Mouse (Mus musculus): ENCODE results near the gene Pilrb2.

Gene Pilrb2

DNA sequence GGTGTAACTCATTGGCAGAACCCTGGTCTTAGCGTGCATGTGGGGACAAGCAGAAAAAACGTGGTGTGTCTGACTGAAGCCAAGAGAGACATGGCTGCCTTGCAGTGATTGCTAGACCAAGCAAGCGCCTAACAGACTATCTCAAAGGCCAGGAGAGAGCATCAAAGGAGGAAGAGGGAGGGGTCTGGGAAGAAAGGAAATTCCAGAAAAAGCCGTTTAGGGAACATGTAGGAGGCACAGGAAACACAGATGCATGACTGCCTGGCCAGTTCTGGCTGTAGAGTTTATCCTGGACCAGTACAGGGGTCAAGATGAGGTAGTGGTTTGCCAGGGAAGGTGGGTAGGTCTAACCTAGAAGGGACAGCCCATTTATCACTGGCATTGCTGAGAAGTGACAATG, 38.1 kb downstream of the Pilrb2 start:
- DNase-seq (ENCODE audit: low read depth in 2 of 2, low spot score in 2 of 2): no peak

DNA sequence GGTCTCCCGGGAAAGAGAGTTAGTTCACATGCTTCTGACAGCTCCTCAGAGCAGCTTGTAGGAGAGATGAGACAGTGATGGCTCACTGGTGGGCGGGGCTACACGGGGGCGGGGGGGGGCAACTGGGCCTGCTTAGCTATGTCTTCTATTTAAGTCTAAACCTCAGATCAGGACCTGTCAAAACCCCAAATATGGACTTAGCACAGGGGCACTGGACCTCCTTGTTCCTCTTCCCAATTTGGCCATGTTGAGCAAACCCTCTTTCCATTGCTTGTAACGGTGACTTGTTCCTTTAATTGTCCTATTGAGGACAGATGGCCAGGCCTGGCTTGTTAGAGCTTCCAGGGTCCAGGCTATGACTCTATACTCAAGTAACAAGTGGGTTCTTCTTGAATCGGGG, 40.1 kb downstream of the Pilrb2 start:
- DNase-seq (ENCODE audit: low read depth in 2 of 2, low spot score in 2 of 2): no peak

- no peak for DNase-seq (ENCODE audit: low read depth in 2 of 2, low spot score in 2 of 2)
These were observed 40.5 kb downstream of the Pilrb2 start for GRCm38 (mm10) chr5:137831106-137831505.

GRCm38 (mm10) chr5:137830238-137830637, 41.4 kb downstream of the Pilrb2 start:
- DNase-seq (ENCODE audit: low read depth in 2 of 2, low spot score in 2 of 2): no peak

GRCm38 (mm10) chr5:137828694-137829093, 42.9 kb downstream of the Pilrb2 start:
- DNase-seq (ENCODE audit: low read depth in 2 of 2, low spot score in 2 of 2): no peak

DNA sequence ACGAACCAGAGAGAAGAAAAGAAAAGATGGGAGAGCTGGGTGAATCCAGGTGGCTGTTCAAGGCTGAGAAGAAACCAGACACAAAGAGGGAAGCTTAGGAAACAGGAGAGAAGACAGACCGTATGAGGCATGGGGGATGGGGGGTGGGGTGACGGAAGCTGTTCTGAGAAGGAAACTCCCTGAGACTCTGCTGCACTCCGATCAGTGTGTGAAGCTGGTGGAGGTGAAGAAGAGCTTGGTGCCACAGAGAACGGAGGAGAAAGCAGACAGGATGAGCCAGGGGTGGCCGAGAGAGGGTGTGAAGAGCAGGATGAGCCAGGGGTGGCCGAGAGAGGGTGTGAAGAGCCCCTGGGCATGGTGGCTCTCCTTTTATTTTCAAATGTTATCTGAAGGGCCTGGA, 45.2 kb downstream of the Pilrb2 start:
- DNase-seq (ENCODE audit: low read depth in 2 of 2, low spot score in 2 of 2): no peak

DNA sequence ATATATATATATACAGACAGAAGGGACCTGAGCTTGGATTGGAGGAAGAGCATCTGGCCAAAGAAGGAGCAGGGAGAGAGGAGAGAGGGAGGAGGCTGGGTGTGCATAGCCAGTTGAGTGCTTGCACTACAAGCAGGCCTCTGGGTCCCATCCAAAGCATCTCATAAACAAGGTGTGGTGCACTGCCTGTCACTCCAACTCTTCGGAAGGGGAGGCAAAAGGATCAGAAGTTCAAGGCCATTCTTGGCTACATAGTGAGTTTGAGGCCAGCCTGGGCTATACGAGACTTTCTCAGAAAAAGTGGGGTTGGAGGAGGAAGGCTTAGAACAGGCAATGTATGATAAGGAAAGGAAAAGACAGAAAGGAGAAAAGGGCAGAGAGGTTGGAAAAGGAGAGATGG, 45.6 kb downstream of the Pilrb2 start:
- DNase-seq (ENCODE audit: low read depth in 2 of 2, low spot score in 2 of 2): no peak

DNA sequence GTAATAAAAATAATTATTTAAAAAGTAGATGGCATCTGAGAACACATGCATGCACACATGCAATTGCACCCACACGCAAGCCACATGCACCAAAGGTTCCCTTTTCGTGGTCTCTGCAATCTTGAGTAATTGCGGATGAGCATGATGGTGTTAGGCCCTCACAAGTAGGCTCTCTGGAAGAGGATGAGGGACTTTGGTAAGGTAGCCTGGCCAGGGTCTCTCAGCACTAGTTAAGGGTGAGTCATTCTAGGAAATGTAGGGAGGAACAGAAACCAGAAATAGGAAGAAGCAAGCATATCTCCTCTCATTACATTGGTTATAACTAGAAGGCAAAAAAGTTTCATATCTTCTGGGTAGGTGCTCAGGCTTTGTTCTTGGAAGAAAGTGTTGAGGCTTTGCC, 46.6 kb downstream of the Pilrb2 start:
- no peak for DNase-seq (ENCODE audit: low read depth in 2 of 2, low spot score in 2 of 2)

DNA sequence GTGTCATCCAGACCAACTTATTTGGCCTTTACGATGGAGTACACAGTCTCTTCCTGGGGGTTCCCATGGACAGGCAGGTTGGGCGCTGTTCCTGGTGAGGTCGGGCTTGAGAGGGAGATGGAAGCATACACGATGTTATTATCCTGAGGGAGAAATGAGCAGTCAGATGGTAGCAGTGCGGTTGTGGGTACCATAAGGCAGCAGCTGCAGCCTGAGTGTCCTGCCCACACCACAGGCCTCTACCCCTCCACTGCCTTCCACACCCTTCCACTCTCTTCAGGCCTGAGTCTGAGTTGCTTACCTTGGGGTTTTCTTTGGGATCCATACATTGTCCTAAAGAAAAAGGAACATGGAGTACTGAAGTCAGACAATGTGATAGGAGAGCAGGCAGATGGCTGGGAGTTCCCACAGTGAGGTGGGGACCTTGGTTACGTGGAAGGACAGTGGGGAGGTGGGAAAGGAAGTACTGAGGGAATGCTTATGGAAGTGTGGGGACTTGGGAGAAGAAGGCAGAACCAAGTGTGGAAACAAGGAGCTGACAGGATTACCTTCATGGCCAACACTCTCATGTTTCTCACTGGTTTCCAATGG, 48.1 kb downstream of the Pilrb2 start:
- no peak for DNase-seq (ENCODE audit: low read depth in 2 of 2, low spot score in 2 of 2)

DNA sequence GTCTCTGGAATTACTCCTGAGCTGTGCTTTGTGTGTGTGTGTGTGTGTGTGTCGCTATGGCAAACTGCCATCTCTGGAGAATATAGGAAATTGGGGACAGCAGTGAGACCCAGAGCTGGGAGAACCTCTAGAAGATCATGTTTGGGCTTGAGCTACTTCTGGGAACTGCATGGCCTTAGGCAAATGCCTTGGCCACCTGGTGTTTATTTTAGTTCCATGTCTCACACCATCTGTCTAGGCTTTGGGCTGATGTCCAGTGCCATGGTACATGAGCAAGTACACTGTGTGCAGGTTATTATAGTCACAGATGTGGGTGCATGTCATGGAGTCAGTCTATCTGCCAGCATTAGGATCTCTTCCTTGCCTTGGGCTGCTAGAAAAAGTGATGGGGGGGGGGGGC, 49.0 kb downstream of the Pilrb2 start:
- DNase-seq (ENCODE audit: low read depth in 2 of 2, low spot score in 2 of 2): no peak

GRCm38 (mm10) chr5:137822126-137822525, 49.5 kb downstream of the Pilrb2 start:
- DNase-seq (ENCODE audit: low read depth in 2 of 2, low spot score in 2 of 2): no peak

DNA sequence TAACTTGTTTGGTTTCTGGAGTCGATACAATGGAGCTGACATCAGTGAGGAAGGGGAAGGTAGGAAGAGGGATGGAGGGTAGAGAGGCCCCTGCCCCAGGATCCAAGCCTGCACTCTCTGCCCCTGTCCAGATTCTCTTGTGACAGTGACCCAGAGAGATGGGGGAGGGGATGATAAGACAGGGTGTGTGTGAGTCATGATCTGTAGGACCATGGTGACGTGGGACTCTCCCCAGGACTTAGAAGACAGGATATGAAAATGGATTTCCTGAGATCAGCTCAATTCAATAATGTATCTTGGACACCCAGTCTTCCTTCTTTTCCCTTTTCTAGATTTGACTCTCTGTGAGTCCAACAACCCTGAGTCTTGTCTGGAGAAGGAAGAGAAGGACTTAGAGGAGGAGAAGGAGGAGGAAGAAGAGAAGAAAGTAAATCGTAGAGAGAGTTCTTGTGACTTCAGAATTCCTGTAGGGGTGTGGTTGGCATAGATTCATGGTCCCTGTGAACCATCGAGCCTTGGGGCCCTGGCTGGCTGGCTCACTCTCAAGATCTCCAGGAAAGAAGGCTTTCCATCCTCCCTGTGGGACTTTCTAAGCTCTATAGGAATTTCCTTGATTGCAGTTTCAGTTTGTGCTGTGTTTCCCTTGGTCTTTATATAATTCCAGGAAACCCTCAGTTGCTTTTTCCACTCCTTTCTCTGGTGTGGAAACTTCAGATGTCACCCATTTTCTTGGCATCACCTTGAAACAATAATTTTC, 54.0 kb downstream of the Pilrb2 start:
- DNase-seq (ENCODE audit: low read depth in 2 of 2, low spot score in 2 of 2): no peak

All from CD8-positive naive resting alpha-beta T cell, adult 2 months (primary cell).